Mouse (Mus musculus) kidney, adult 2 months (tissue): Measurements from ENCODE around the gene Ubash3b. TPM values are rescaled to one million over a fixed set of nuclear protein-coding genes. Genes with fewer than 3 reads are reported as not detected.

ENCODE experiments used
- DNase-seq: peaks from one replicate; pipeline ENCODE4 v3.0.0; 2021
- H3K27ac ChIP-seq: fragments of 200-500 bp; 2 replicates; pipeline ENCODE4 v1.5.1; 2012; ENCODE audit warnings: low read depth, low read length, control low read depth, inconsistent platforms; ENCODE audit not compliant: insufficient read depth
- H3K27me3 ChIP-seq: fragments of 200-500 bp; replicated peaks from 2 replicates; pipeline ENCODE4 v1.6.1; 2012; ENCODE audit warnings: mild to moderate bottlenecking, moderate library complexity, low read length, inconsistent platforms; ENCODE audit not compliant: control insufficient read depth, insufficient read depth
- H3K36me3 ChIP-seq: fragments of 200-500 bp; 2 replicates; pipeline ENCODE4 v1.6.1; 2012; ENCODE audit warnings: mild to moderate bottlenecking, moderate library complexity, low read length, inconsistent platforms; ENCODE audit not compliant: control insufficient read depth, insufficient read depth
- H3K4me1 ChIP-seq: fragments of 200-500 bp; 2 replicates; pipeline ENCODE4 v1.6.1; 2011; ENCODE audit warnings: low read length; ENCODE audit not compliant: control insufficient read depth, insufficient read depth
- H3K4me3 ChIP-seq: fragments of 200-500 bp; 2 replicates; pipeline ENCODE4 v1.5.1; 2011; ENCODE audit warnings: mild to moderate bottlenecking, low read depth, low read length, control low read depth; ENCODE audit not compliant: insufficient read depth
- CTCF ChIP-seq: fragments of 200-500 bp; conservative IDR thresholded peaks from 2 replicates; pipeline ENCODE4 v1.5.1; 2011; ENCODE audit warnings: low read depth, mild to moderate bottlenecking, control low read depth, low read length, moderate library complexity, mixed read lengths; ENCODE audit not compliant: insufficient read depth, insufficient read length
- POLR2A ChIP-seq: fragments of 200-500 bp; IDR thresholded peaks from one replicate; pipeline ENCODE4 v1.6.1; 2011; ENCODE audit warnings: low read depth, low read length, control low read depth
- WGBS: fragments of 180-500 bp; shearing (Covaris S2); methylation state at CpG from one replicate; pipeline ENCODE4 v1.1.7; 2018; 5-methylcytosine and 5-hydroxymethylcytosine counted together
- polyA plus RNA-seq: library from polyadenylated mRNA; depleted of rRNA; stranded (reverse); fragments of >200 nt; gene quantifications from 2 replicates; pipeline ENCODE4 v1.2.3, GENCODE M21; 2012

Ubash3b gene
- polyA plus RNA-seq, 1 experiment, result 2.3 TPM

GRCm38 (mm10) chr9:41156720-41157019 is 4.8 kb downstream of the Ubash3b start:
- peak overlapping the region; percentile 55 for H3K4me3 ChIP-seq
- H3K36me3 ChIP-seq, result no peaks in the 10 kb centered on the region
- peak; percentile 40 for DNase-seq
- no peak overlapping the region for H3K27ac ChIP-seq
- H3K27me3 ChIP-seq, result no peaks in the 10 kb centered on the region
- TF ChIP-seq CTCF (no peak), POLR2A (no peak)
- WGBS, result 3% methylated on average over 20 of the region's 20 CpGs
- peaks cover 10% of the 10 kb centered on the region; the same call in 1 of the 2 replicates for H3K4me1 ChIP-seq

DNA sequence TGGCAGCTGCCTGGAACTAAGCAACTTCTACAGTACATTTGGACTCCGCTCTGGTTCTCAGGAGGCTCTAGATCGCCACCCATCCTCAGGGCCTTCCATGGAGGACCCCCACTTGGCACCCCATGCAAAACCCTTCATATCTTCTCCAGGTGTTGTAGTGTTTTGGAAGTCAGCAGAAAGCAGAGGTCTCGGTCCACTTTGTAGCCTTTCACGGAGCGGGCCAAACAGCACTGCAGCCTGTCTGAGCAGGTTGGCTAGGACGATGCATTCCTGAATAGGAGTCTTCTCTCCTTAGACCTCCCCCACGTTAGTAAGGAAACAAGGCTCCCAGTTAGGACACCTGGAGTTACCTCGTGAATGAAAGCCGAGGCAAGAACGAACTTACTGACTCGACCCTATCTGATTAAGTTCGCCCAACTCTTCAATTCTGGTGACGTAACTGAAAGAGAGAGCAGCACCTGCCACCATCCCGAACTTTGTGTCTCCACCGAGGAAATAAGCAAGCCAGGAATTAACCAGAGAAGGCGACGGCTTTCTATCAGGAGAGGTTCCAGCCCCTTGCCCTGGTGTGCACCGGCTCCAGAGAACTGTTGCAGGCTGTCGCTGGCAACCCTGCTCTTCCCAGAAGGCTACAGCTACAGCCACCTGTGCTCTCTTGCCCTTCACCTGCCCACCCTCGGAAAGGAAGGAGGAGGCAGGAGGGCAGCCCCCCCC is 5.3 kb downstream of the Ubash3b start:
- 35% methylated on average over 20 of the region's 20 CpGs for WGBS
- H3K27ac ChIP-seq, result no peak overlapping the region
- H3K36me3 ChIP-seq, result no peaks in the 10 kb centered on the region
- peak overlapping the region; percentile 55 for H3K4me3 ChIP-seq
- H3K4me1 ChIP-seq, result peaks cover 10% of the 10 kb centered on the region; the same call in 1 of the 2 replicates
- TF ChIP-seq POLR2A, result no peak
- no peak for TF ChIP-seq CTCF
- DNase-seq, result no peak
- no peaks in the 10 kb centered on the region for H3K27me3 ChIP-seq

DNA sequence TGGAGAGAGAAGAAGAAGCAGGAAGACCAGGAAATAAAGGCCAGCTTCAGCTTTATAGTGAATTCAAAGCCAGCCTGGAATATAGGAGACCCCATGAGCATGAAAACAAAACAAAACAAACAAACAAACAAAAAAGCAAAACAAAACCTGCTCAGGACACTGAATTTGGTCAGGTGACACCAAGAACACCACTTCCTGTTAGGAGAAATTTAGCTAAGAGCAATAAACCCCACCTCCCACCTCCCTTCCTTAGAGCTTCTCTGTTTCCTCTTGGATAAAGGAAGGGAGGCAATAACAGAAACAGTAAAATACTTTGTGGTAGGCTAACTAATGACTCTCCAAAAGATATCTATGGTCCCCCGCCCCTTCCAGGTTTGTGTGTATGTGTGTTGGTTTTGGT is 7.5 kb downstream of the Ubash3b start:
- Histone ChIP-seq H3K4me3 (no peak overlapping the region), H3K27me3 (no peaks in the 10 kb centered on the region), H3K27ac (0 out of 2 replicates have a peak overlapping the region, but pooled peaks have one; percentile 30), H3K4me1 (peaks cover 9% of the 10 kb centered on the region; the same call in 1 of the 2 replicates), H3K36me3 (no peaks in the 10 kb centered on the region)
- no peak for DNase-seq
- TF ChIP-seq POLR2A (no peak), CTCF (no peak)
- WGBS, result 82% methylated on average over 1 of the region's 1 CpGs

GRCm38 (mm10) chr9:41153050-41153449 is 8.4 kb downstream of the Ubash3b start:
- Histone ChIP-seq H3K36me3 (no peaks in the 10 kb centered on the region), H3K4me1 (peaks cover 3% of the 10 kb centered on the region; the same call in 1 of the 2 replicates), H3K4me3 (no peak overlapping the region), H3K27me3 (no peaks in the 10 kb centered on the region), H3K27ac (peak overlapping the region; percentile 36; the same call in 1 of the 2 replicates)
- DNase-seq, result peak; percentile 39
- WGBS, result 39% methylated on average over 5 of the region's 5 CpGs
- no peak for TF ChIP-seq CTCF

DNA sequence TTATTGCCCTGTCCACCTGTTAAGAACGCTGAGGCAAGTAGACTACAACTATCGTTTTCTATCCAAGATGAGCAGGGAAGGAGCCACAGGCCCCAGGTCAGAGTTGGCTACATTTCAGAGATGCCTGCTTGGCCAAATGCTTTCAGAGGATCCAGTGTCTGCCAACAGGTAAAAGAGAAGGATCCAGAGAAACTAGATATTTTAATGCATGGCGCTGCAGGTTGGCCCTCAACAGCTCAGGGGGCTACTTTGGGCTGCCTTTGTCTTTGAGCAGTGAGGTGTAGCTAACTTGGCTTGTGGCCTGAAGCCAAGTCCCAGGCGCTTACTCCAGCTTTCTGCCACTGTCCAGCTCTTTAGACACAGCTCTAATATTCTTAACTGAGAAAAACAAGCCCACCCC is 10.0 kb downstream of the Ubash3b start:
- Histone ChIP-seq H3K4me3 (no peak overlapping the region), H3K36me3 (no peaks in the 10 kb centered on the region), H3K4me1 (0 out of 2 replicates have a peak, but pooled peaks cover 3% of the 10 kb centered on the region), H3K27me3 (no peaks in the 10 kb centered on the region), H3K27ac (no peak overlapping the region)
- TF ChIP-seq CTCF (no peak), POLR2A (no peak)
- peak; percentile 49 for DNase-seq
- 31% methylated on average over 4 of the region's 4 CpGs for WGBS

- no peak for TF ChIP-seq CTCF
- no peak for TF ChIP-seq POLR2A
- no peak for DNase-seq
- Histone ChIP-seq H3K27ac (no peak overlapping the region), H3K4me3 (no peak overlapping the region), H3K36me3 (no peaks in the 10 kb centered on the region), H3K27me3 (no peaks in the 10 kb centered on the region), H3K4me1 (0 out of 2 replicates have a peak, but pooled peaks cover 3% of the 10 kb centered on the region)
- 60% methylated on average over 2 of the region's 2 CpGs for WGBS
Measured at GRCm38 (mm10) chr9:41149896-41150295, 11.6 kb downstream of the Ubash3b start.

- Histone ChIP-seq H3K4me3 (no peak overlapping the region), H3K4me1 (0 out of 2 replicates have a peak, but pooled peaks cover 3% of the 10 kb centered on the region), H3K27me3 (no peaks in the 10 kb centered on the region), H3K27ac (no peak overlapping the region), H3K36me3 (no peaks in the 10 kb centered on the region)
- TF ChIP-seq CTCF (no peak), POLR2A (no peak)
- 81% methylated on average over 6 of the region's 6 CpGs for WGBS
- no peak for DNase-seq
Measured at GRCm38 (mm10) chr9:41149079-41149676, 12.3 kb downstream of the Ubash3b start.
